Mouse (Mus musculus) liver, postnatal 0 days (tissue): ENCODE measurements around the gene Plekhb1.

Experiments used
- CTCF ChIP-seq: sonication (generic); IDR thresholded peaks from 2 replicates; pipeline ENCODE4 v1.5.1; 2016; ENCODE audit warnings: antibody characterized with exemption, low read depth
- EP300 ChIP-seq: IDR thresholded peaks from 2 replicates; pipeline ENCODE4 v1.6.1; 2016; ENCODE audit warnings: antibody characterized with exemption, low read depth, mild to moderate bottlenecking

DNA sequence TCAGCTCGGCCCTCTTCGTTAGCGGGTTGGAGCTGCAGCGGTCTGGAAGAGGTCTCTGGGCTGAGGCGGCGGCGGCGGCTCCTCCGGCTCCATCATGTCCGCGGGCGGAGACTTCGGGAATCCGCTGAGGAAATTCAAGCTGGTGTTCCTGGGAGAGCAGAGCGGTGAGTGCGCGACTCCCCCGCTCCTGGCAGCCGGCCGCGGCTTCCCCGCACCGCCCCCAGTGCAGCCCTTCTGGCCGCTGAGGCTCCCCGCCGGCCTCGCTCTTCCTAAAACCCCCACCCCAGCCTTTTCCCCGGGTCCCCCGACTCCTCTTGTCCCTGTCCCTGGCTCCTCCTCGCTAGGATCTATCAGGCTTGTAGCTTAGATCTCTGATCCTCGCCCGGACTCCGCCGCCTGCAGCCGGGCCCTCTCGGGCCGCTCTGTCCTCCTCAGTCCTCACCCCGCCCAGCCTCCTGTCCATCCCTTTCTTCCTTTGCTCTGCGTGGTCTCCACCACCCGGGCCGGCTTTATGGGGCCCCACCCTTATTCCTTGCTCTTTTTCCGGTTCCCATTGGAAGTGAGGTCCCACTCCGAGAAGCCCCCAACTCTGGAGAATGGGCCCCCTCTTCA, 54.0 kb downstream of the Plekhb1 start, which contains the start of gene Mrpl48:
- no peak for TF ChIP-seq CTCF
- TF ChIP-seq EP300, result no peak
